Mouse (Mus musculus) MEL (cell line): ENCODE measurements around the gene Txndc8. TPM values are rescaled to one million over a fixed set of nuclear protein-coding genes. Genes with fewer than 3 reads are reported as not detected.
A peak's percentile ranks its signal among the peaks of the same experiment; 100 is the strongest.

Source experiments
- DNase-seq: peaks from one replicate; pipeline ENCODE4 v3.0.0; 2011; ENCODE audit warnings: low read depth, low spot score
- H3K27ac ChIP-seq: 2 replicates; pipeline ENCODE4 v1.5.1; 2012; ENCODE audit warnings: low read depth, mild to moderate bottlenecking, control low read depth, low read length, moderate library complexity; ENCODE audit not compliant: control insufficient read depth
- H3K27me3 ChIP-seq, 2 experiments: fragments of 150-350 bp in 1 of 2; sonication (generic) in 1 of 2; 2 replicates each; pipeline ENCODE4 v1.6.1; 2012; ENCODE audit warnings: low read length in 2 of 2, mild to moderate bottlenecking in 2 of 2, improper control_type of control experiment in 1 of 2, moderate library complexity in 1 of 2; ENCODE audit not compliant: insufficient read depth in 2 of 2, control insufficient read depth in 1 of 2
- H3K36me3 ChIP-seq, 2 experiments: 2 replicates each; pipeline ENCODE4 v1.6.1; 2012 to 2014; ENCODE audit warnings: low read length in 2 of 2, improper control_type of control experiment in 1 of 2, inconsistent platforms in 1 of 2, mild to moderate bottlenecking in 1 of 2; ENCODE audit not compliant: insufficient read depth in 2 of 2, control insufficient read depth in 1 of 2
- H3K4me1 ChIP-seq, 2 experiments: fragments of 150-350 bp in 1 of 2; sonication (generic) in 1 of 2; 2 replicates each; pipeline ENCODE4 v1.6.1; 2012; ENCODE audit warnings: low read length in 2 of 2, improper control_type of control experiment in 1 of 2, mild to moderate bottlenecking in 1 of 2; ENCODE audit not compliant: insufficient read depth in 2 of 2, control insufficient read depth in 1 of 2
- H3K4me3 ChIP-seq, 2 experiments: fragments of 150-350 bp in 1 of 2; sonication (generic) in 1 of 2; 2 replicates each; pipeline ENCODE4 v1.5.1; 2012; ENCODE audit warnings: low read depth in 2 of 2, low read length in 2 of 2, mild to moderate bottlenecking in 2 of 2, moderate library complexity in 2 of 2, control low read depth in 1 of 2, improper control_type of control experiment in 1 of 2; ENCODE audit not compliant: control insufficient read depth in 1 of 2, insufficient read depth in 1 of 2
- H3K79me2 ChIP-seq: 2 replicates; pipeline ENCODE4 v1.6.1; 2012; ENCODE audit warnings: mild to moderate bottlenecking, low read length, moderate library complexity; ENCODE audit not compliant: control insufficient read depth, poor library complexity, insufficient read depth
- H3K9ac ChIP-seq: 2 replicates; pipeline ENCODE4 v1.6.1; 2012; ENCODE audit warnings: low read depth, mild to moderate bottlenecking, control low read depth, low read length, moderate library complexity; ENCODE audit not compliant: control insufficient read depth, poor library complexity, severe bottlenecking
- H3K9me3 ChIP-seq: fragments of 150-350 bp; sonication (generic); replicated peaks from 2 replicates; pipeline ENCODE4 v1.6.1; 2012; ENCODE audit warnings: mild to moderate bottlenecking, low read length, improper control_type of control experiment, moderate library complexity; ENCODE audit not compliant: insufficient read depth
- CHD1 ChIP-seq: IDR thresholded peaks from 2 replicates; pipeline ENCODE4 v1.6.1; 2012; ENCODE audit warnings: low read depth, mild to moderate bottlenecking, inconsistent platforms, low read length, improper control_type of control experiment
- ELF1 ChIP-seq: IDR thresholded peaks from 2 replicates; pipeline ENCODE4 v1.6.1; 2014; ENCODE audit warnings: low read depth, mild to moderate bottlenecking, inconsistent platforms, low read length, improper control_type of control experiment, moderate library complexity
- EP300 ChIP-seq, 2 experiments: IDR thresholded peaks; 2 replicates each; pipeline ENCODE4 v1.6.1; 2011; ENCODE audit warnings: improper control_type of control experiment in 2 of 2, low read length in 2 of 2, low read depth in 1 of 2, mild to moderate bottlenecking in 1 of 2
- GABPA ChIP-seq: IDR thresholded peaks from 2 replicates; pipeline ENCODE4 v1.6.1; 2012; ENCODE audit warnings: low read depth, mild to moderate bottlenecking, inconsistent platforms, low read length, improper control_type of control experiment, moderate library complexity
- GATA1 ChIP-seq: IDR thresholded peaks from 2 replicates; pipeline ENCODE4 v1.6.1; 2011; ENCODE audit warnings: low read depth, low read length, improper control_type of control experiment
- MAX ChIP-seq: IDR thresholded peaks from 2 replicates; pipeline ENCODE4 v1.6.1; 2011; ENCODE audit warnings: low read length, improper control_type of control experiment
- MXI1 ChIP-seq: IDR thresholded peaks from 2 replicates; pipeline ENCODE4 v1.6.1; 2011; ENCODE audit warnings: mild to moderate bottlenecking, low read depth, low read length, improper control_type of control experiment
- POLR2A ChIP-seq, 2 experiments: IDR thresholded peaks; 2 replicates each; pipeline ENCODE4 v1.6.1; 2011 to 2012; ENCODE audit warnings: low read length in 2 of 2, mild to moderate bottlenecking in 2 of 2, control low read depth in 1 of 2, improper control_type of control experiment in 1 of 2, low read depth in 1 of 2, moderate library complexity in 1 of 2; ENCODE audit not compliant: control insufficient read depth in 1 of 2, insufficient read depth in 1 of 2, poor library complexity in 1 of 2
- POLR2AphosphoS2 ChIP-seq: IDR thresholded peaks from 2 replicates; pipeline ENCODE4 v1.6.1; 2011; ENCODE audit warnings: low read length, improper control_type of control experiment
- POLR2AphosphoS5 ChIP-seq: IDR thresholded peaks from 2 replicates; pipeline ENCODE4 v1.6.1; 2012; ENCODE audit warnings: low read depth, borderline replicate concordance, mild to moderate bottlenecking, inconsistent platforms, low read length, moderate library complexity, mixed read lengths
- RCOR1 ChIP-seq: IDR thresholded peaks from 2 replicates; pipeline ENCODE4 v1.6.1; 2012; ENCODE audit warnings: low read depth, mild to moderate bottlenecking, inconsistent platforms, low read length, improper control_type of control experiment
- SIN3A ChIP-seq: IDR thresholded peaks from 2 replicates; pipeline ENCODE4 v1.6.1; 2012; ENCODE audit warnings: low read length, improper control_type of control experiment, inconsistent platforms
- SMC3 ChIP-seq: IDR thresholded peaks from 2 replicates; pipeline ENCODE4 v1.6.1; 2011; ENCODE audit warnings: low read depth, low read length, improper control_type of control experiment
- TAL1 ChIP-seq: IDR thresholded peaks from 2 replicates; pipeline ENCODE4 v1.6.1; 2012; ENCODE audit warnings: mild to moderate bottlenecking, inconsistent platforms, low read length, moderate library complexity, mixed read lengths
- TBP ChIP-seq: IDR thresholded peaks from 2 replicates; pipeline ENCODE4 v1.8.0; 2011; ENCODE audit warnings: low read depth, low read length, improper control_type of control experiment
- TCF12 ChIP-seq: IDR thresholded peaks from 2 replicates; pipeline ENCODE4 v1.6.1; 2014; ENCODE audit warnings: low read depth, mild to moderate bottlenecking, inconsistent platforms, low read length, improper control_type of control experiment, moderate library complexity
- USF1 ChIP-seq: IDR thresholded peaks from 2 replicates; pipeline ENCODE4 v1.6.1; 2014; ENCODE audit warnings: low read depth, mild to moderate bottlenecking, inconsistent platforms, low read length, improper control_type of control experiment, moderate library complexity
- USF2 ChIP-seq, 2 experiments: IDR thresholded peaks; 2 replicates each; pipeline ENCODE4 v1.6.1; 2011 to 2012; ENCODE audit warnings: improper control_type of control experiment in 2 of 2, low read length in 2 of 2, borderline replicate concordance in 1 of 2, inconsistent platforms in 1 of 2, low read depth in 1 of 2, mild to moderate bottlenecking in 1 of 2; ENCODE audit not compliant: insufficient read depth in 1 of 2
- ZC3H11A ChIP-seq: IDR thresholded peaks from 2 replicates; pipeline ENCODE4 v1.6.1; 2012; ENCODE audit warnings: low read depth, mild to moderate bottlenecking, inconsistent platforms, low read length, improper control_type of control experiment
- ZMIZ1 ChIP-seq: IDR thresholded peaks from 2 replicates; pipeline ENCODE4 v1.6.1; 2012; ENCODE audit warnings: low read depth, mild to moderate bottlenecking, inconsistent platforms, low read length, improper control_type of control experiment, moderate library complexity
- ZNF384 ChIP-seq: IDR thresholded peaks from 2 replicates; pipeline ENCODE4 v1.6.1; 2012; ENCODE audit warnings: low read depth, mild to moderate bottlenecking, inconsistent platforms, low read length, improper control_type of control experiment
- polyA plus RNA-seq, 2 experiments: library from polyadenylated mRNA; stranded (reverse) in 1 of 2; unstranded in 1 of 2; fragments of >175 nt in 1 of 2; fragments of >200 nt in 1 of 2; gene quantifications; 2 replicates each; pipeline versions ENCODE4 v1.2.1 to v1.2.4; 2012; ENCODE audit warnings: low replicate concordance in 2 of 2, low read depth in 1 of 2; ENCODE audit not compliant: insufficient read length in 2 of 2, insufficient read depth in 1 of 2, missing spikeins in 1 of 2
- total RNA-seq: library from RNA; depleted of rRNA; stranded (reverse); fragments of 300-350 nt; gene quantifications from 2 replicates; pipeline ENCODE4 v1.2.3, GENCODE M21; 2012

Txndc8 gene
- total and polyA plus RNA-seq, 3 experiments = not detected

GRCm38 (mm10) chr4:57965516-57965915 is 43.4 kb downstream of the Txndc8 start:
- H3K36me3 ChIP-seq = no peaks in the 10 kb centered on the region
- no peak overlapping the region for H3K27ac ChIP-seq
- no peak overlapping the region for H3K4me3 ChIP-seq
- H3K79me2 ChIP-seq = no peaks in the 10 kb centered on the region
- no peaks in the 10 kb centered on the region for H3K27me3 ChIP-seq
- H3K4me1 ChIP-seq = no peaks in the 10 kb centered on the region
- H3K9ac ChIP-seq = no peak overlapping the region
- no peaks in the 10 kb centered on the region for H3K9me3 ChIP-seq
- TF ChIP-seq ZC3H11A = no peak
- no peak for TF ChIP-seq POLR2AphosphoS5
- TF ChIP-seq TBP = no peak
- TF ChIP-seq USF2 (IDR thresholded peaks at IDR 0.05; ENCODE audit: borderline replicate concordance in 1 of 2, insufficient read depth in 1 of 2, low read depth in 1 of 2, low read length in 2 of 2) = no peak
- TF ChIP-seq CHD1 = no peak
- TF ChIP-seq USF1 = no peak
- no peak for TF ChIP-seq ZNF384
- no peak for TF ChIP-seq ZMIZ1
- no peak for TF ChIP-seq RCOR1
- no peak for TF ChIP-seq MAX
- TF ChIP-seq ELF1 = no peak
- TF ChIP-seq POLR2AphosphoS2 = no peak
- no peak for TF ChIP-seq SMC3
- no peak for TF ChIP-seq TAL1
- no peak for TF ChIP-seq SIN3A
- TF ChIP-seq MXI1 = no peak
- TF ChIP-seq POLR2A (IDR thresholded peaks at IDR 0.05; ENCODE audit: control insufficient read depth in 1 of 2, insufficient read depth in 1 of 2, low read depth in 1 of 2, low read length in 2 of 2, poor library complexity in 1 of 2) = no peak
- no peak for DNase-seq

GRCm38 (mm10) chr4:57964143-57964542 is 44.8 kb downstream of the Txndc8 start:
- no peaks in the 10 kb centered on the region for H3K9me3 ChIP-seq
- peak; percentile 56 for DNase-seq
- H3K4me3 ChIP-seq = no peak overlapping the region
- TF ChIP-seq MXI1 = no peak
- 0 out of 4 replicates have a peak, but pooled peaks of 1 of the 2 experiments have one; percentile 34 for TF ChIP-seq EP300 (IDR thresholded peaks at IDR 0.05; ENCODE audit: low read depth in 1 of 2, low read length in 2 of 2)
- peak; percentile 21; the same call in 1 of the 2 replicates for TF ChIP-seq GATA1
- no peak for TF ChIP-seq GABPA
- no peak for TF ChIP-seq CHD1
- peak; percentile 48; the same call in 1 of the 2 replicates for TF ChIP-seq TCF12
- peak; percentile 63; the same call in 1 of the 2 replicates for TF ChIP-seq RCOR1
- TF ChIP-seq TAL1 = peak; percentile 55
- no peaks in the 10 kb centered on the region for H3K36me3 ChIP-seq
- H3K79me2 ChIP-seq = no peaks in the 10 kb centered on the region; the same call in 1 of the 2 replicates
- no peaks in the 10 kb centered on the region for H3K4me1 ChIP-seq
- no peak overlapping the region for H3K27ac ChIP-seq
- no peaks in the 10 kb centered on the region for H3K27me3 ChIP-seq
- no peak overlapping the region for H3K9ac ChIP-seq
